Mouse (Mus musculus) thymus, adult 18-20 months (tissue): Measurements from ENCODE around the gene Arntl.

Source experiments
- DNase-seq, 2 experiments: peaks; one replicate each; pipeline ENCODE4 v3.0.0; 2022; ENCODE audit warnings: mixed read lengths in 2 of 2

Arntl gene

GRCm38 (mm10) chr7:113206644-113207470, at the start of gene Arntl:
Gene Arntl, plus strand, starts transcription at chr7:113207465.
- DNase-seq: peak; percentile 91 to 95

- no peak for DNase-seq
Observed at GRCm38 (mm10) chr7:113161077-113161698, 46.1 kb upstream of the Arntl start.

GRCm38 (mm10) chr7:113164719-113165118, 42.5 kb upstream of the Arntl start:
- DNase-seq: no peak

- DNase-seq: peak; percentile 26 to 37
Observed at GRCm38 (mm10) chr7:113167092-113167491, 40.2 kb upstream of the Arntl start.

GRCm38 (mm10) chr7:113168609-113169008, 38.7 kb upstream of the Arntl start:
- no peak for DNase-seq

GRCm38 (mm10) chr7:113172425-113172824, 34.8 kb upstream of the Arntl start:
- no peak for DNase-seq

GRCm38 (mm10) chr7:113175481-113175880, 31.8 kb upstream of the Arntl start:
- DNase-seq: no peak

- no peak for DNase-seq
Observed at GRCm38 (mm10) chr7:113178073-113178472, 29.2 kb upstream of the Arntl start.

GRCm38 (mm10) chr7:113183787-113184186, 23.5 kb upstream of the Arntl start:
- DNase-seq: no peak

- DNase-seq: no peak
Observed at GRCm38 (mm10) chr7:113185056-113185455, 22.2 kb upstream of the Arntl start.

- no peak for DNase-seq
Observed at GRCm38 (mm10) chr7:113186041-113186800, 21.0 kb upstream of the Arntl start.

- no peak for DNase-seq
Observed at GRCm38 (mm10) chr7:113188091-113188490, 19.2 kb upstream of the Arntl start.

GRCm38 (mm10) chr7:113188566-113188965, 18.7 kb upstream of the Arntl start:
- no peak for DNase-seq

GRCm38 (mm10) chr7:113191787-113192186, 15.5 kb upstream of the Arntl start:
- DNase-seq: no peak

- DNase-seq: peak; percentile 22 to 40
Observed at GRCm38 (mm10) chr7:113192714-113193365, 14.4 kb upstream of the Arntl start.

- DNase-seq: no peak
Observed at GRCm38 (mm10) chr7:113193872-113194271, 13.4 kb upstream of the Arntl start.

- DNase-seq: no peak
Observed at GRCm38 (mm10) chr7:113195271-113195670, 12.0 kb upstream of the Arntl start.

- DNase-seq: no peak
Observed at GRCm38 (mm10) chr7:113196171-113196570, 11.1 kb upstream of the Arntl start.

GRCm38 (mm10) chr7:113197161-113197775, 10.0 kb upstream of the Arntl start:
- no peak for DNase-seq

- no peak for DNase-seq
Observed at GRCm38 (mm10) chr7:113201584-113201983, 5.7 kb upstream of the Arntl start.

GRCm38 (mm10) chr7:113207471-113208387, 464 bp downstream of the Arntl start:
- DNase-seq: peak; percentile 58 to 67
